Mouse (Mus musculus): Measurements from ENCODE around the gene Gpsm2. TPM values are rescaled to one million over a fixed set of nuclear protein-coding genes. Genes with fewer than 3 reads are reported as not detected.
A peak's percentile ranks its signal among the peaks of the same experiment; 100 is the strongest.

Gpsm2 gene
- polyA plus RNA-seq, 1 experiment from 2014 or later = 57.7 TPM

DNA sequence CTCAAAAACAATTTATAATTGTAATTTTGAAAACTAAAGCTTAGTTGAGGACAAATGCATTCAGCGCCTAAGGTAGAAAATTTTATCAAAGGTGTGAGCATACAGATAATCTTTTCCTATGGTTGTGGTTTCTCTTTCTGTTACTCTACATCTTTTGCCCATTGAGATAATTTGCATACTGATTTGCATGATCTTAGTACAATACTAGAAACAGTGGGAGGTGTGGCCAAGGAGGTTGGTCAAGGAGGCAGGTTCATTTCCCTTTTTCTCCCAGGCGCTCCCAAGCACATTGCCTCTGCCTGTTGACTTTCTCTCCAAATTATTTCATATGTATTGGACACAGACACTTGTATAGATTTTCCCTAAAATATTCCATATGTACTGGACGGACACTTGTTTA lies 15.7 kb upstream of the Gpsm2 start:
- H3K4me3 ChIP-seq (replicated peaks; ENCODE audit: low read length) = no peak overlapping the region

GRCm38 (mm10) chr3:108730316-108730715 lies 8.2 kb upstream of the Gpsm2 start:
- Histone ChIP-seq H3K36me3 (ENCODE audit: control insufficient read depth, insufficient read depth, low read length) (no peaks in the 10 kb centered on the region), H3K27ac (ENCODE audit: low read length) (no peak overlapping the region), H3K4me2 (ENCODE audit: low read depth, low read length) (peak overlapping the region; percentile 29; the same call in 1 of the 2 replicates), H3K4me1 (ENCODE audit: control insufficient read depth, insufficient read depth, low read length) (no peaks in the 10 kb centered on the region; the same call in 1 of the 2 replicates), H3K9me3 (replicated peaks; ENCODE audit: control insufficient read depth, low read length) (no peaks in the 10 kb centered on the region), H3K27me3 (ENCODE audit: control insufficient read depth, insufficient read depth, low read length) (no peaks in the 10 kb centered on the region), H3K4me3 (replicated peaks; ENCODE audit: low read length) (no peak overlapping the region), H3K9ac (ENCODE audit: low read length) (no peak overlapping the region)
- WGBS = 29% methylated on average over 12 of the region's 12 CpGs
- ATAC-seq (ENCODE audit: insufficient read depth, low FRiP score) = no peak; the same call in 1 of the 2 replicates

More for the DNA sequence above, 15.7 kb upstream of the Gpsm2 start:
- 77% methylated on average over 3 of the region's 3 CpGs for WGBS
- no peaks in the 10 kb centered on the region for H3K27me3 ChIP-seq (ENCODE audit: control insufficient read depth, insufficient read depth, low read length)
- no peaks in the 10 kb centered on the region for H3K4me1 ChIP-seq (ENCODE audit: control insufficient read depth, insufficient read depth, low read length)
- H3K36me3 ChIP-seq (ENCODE audit: control insufficient read depth, insufficient read depth, low read length) = no peaks in the 10 kb centered on the region
- no peak overlapping the region for H3K4me2 ChIP-seq (ENCODE audit: low read depth, low read length)
- ATAC-seq (ENCODE audit: insufficient read depth, low FRiP score) = no peak
- H3K9me3 ChIP-seq (replicated peaks; ENCODE audit: control insufficient read depth, low read length) = no peaks in the 10 kb centered on the region
- H3K9ac ChIP-seq (ENCODE audit: low read length) = no peak overlapping the region
- H3K27ac ChIP-seq (ENCODE audit: low read length) = no peak overlapping the region

DNA sequence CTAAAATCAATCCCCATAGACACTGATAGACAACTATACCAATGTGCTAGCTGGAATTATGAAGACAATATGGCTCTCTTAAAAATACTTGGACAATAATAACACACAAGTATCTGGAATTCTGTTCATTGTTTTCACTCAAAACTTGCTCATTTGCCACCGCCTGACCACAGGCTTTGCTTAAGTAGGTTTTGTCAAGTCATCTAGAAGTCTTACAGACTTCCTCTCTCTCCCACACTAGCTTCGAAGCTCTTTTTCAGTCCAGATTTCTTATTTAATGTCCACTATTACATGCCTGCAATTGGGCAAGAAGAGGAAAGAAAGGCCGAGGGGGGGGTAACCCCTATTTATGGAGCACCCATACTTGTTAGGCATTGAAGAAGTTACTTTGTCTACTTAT lies 5.7 kb upstream of the Gpsm2 start:
- H3K4me2 ChIP-seq (ENCODE audit: low read depth, low read length) = no peak overlapping the region
- H3K4me1 ChIP-seq (ENCODE audit: control insufficient read depth, insufficient read depth, low read length) = peaks cover 3% of the 10 kb centered on the region
- H3K27ac ChIP-seq (ENCODE audit: low read length) = no peak overlapping the region
- no peaks in the 10 kb centered on the region for H3K27me3 ChIP-seq (ENCODE audit: control insufficient read depth, insufficient read depth, low read length)
- no peak overlapping the region for H3K4me3 ChIP-seq (replicated peaks; ENCODE audit: low read length)
- H3K9ac ChIP-seq (ENCODE audit: low read length) = no peak overlapping the region
- WGBS = 74% methylated on average over 3 of the region's 3 CpGs
- H3K9me3 ChIP-seq (replicated peaks; ENCODE audit: control insufficient read depth, low read length) = no peaks in the 10 kb centered on the region
- no peaks in the 10 kb centered on the region for H3K36me3 ChIP-seq (ENCODE audit: control insufficient read depth, insufficient read depth, low read length)
- ATAC-seq (ENCODE audit: insufficient read depth, low FRiP score) = no peak

DNA sequence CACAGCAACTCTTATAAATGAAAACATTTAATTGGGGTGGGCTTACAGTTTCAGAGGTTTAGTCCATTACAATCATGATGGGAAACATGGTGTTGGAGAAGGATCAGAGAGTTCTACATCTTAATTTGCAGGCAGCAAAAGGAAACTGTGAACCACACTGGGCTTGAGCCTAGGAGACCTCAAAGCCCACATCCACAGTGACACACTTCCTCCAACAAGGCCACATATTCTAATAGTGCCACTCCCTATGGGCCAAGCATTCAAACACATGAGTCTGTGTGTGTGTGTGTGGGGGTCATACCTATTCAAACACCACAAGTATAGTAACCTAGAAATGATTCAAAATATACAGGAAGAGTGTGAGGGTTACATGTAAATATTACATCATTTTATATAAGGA lies 5.2 kb upstream of the Gpsm2 start:
- no peaks in the 10 kb centered on the region for H3K9me3 ChIP-seq (replicated peaks; ENCODE audit: control insufficient read depth, low read length)
- H3K4me1 ChIP-seq (ENCODE audit: control insufficient read depth, insufficient read depth, low read length) = peaks cover 3% of the 10 kb centered on the region
- no peaks in the 10 kb centered on the region for H3K27me3 ChIP-seq (ENCODE audit: control insufficient read depth, insufficient read depth, low read length)
- no peak overlapping the region for H3K9ac ChIP-seq (ENCODE audit: low read length)
- no peak overlapping the region for H3K4me3 ChIP-seq (replicated peaks; ENCODE audit: low read length)
- no peak for ATAC-seq (ENCODE audit: insufficient read depth, low FRiP score)
- H3K4me2 ChIP-seq (ENCODE audit: low read depth, low read length) = no peak overlapping the region
- no peaks in the 10 kb centered on the region for H3K36me3 ChIP-seq (ENCODE audit: control insufficient read depth, insufficient read depth, low read length)
- no peak overlapping the region for H3K27ac ChIP-seq (ENCODE audit: low read length)

DNA sequence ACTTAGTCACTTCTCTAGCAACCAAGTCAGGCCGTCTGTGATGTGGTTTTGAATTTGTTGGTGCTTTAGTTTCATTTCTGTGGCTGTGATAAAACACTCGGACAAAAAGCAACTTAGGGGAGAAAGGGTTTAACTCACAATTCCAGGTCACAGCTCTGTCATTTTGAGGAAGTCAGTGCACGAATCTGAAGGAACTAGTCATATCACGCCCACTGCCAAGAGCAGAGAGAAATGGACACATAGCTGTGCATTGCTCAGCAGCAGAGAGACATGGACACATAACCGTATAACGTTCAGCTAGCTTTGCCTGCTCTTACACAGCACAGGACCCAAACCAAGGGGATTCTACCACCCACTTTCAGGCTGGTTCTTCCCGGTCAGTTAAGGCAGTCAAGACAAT lies 4.3 kb upstream of the Gpsm2 start:
- no peaks in the 10 kb centered on the region for H3K9me3 ChIP-seq (replicated peaks; ENCODE audit: control insufficient read depth, low read length)
- H3K4me3 ChIP-seq (replicated peaks; ENCODE audit: low read length) = no peak overlapping the region
- H3K27me3 ChIP-seq (ENCODE audit: control insufficient read depth, insufficient read depth, low read length) = no peaks in the 10 kb centered on the region
- no peak overlapping the region for H3K27ac ChIP-seq (ENCODE audit: low read length)
- WGBS = 84% methylated on average over 7 of the region's 7 CpGs
- H3K4me2 ChIP-seq (ENCODE audit: low read depth, low read length) = no peak overlapping the region
- H3K4me1 ChIP-seq (ENCODE audit: control insufficient read depth, insufficient read depth, low read length) = peaks cover 3% of the 10 kb centered on the region
- no peaks in the 10 kb centered on the region for H3K36me3 ChIP-seq (ENCODE audit: control insufficient read depth, insufficient read depth, low read length)
- ATAC-seq (ENCODE audit: insufficient read depth, low FRiP score) = no peak
- H3K9ac ChIP-seq (ENCODE audit: low read length) = no peak overlapping the region

DNA sequence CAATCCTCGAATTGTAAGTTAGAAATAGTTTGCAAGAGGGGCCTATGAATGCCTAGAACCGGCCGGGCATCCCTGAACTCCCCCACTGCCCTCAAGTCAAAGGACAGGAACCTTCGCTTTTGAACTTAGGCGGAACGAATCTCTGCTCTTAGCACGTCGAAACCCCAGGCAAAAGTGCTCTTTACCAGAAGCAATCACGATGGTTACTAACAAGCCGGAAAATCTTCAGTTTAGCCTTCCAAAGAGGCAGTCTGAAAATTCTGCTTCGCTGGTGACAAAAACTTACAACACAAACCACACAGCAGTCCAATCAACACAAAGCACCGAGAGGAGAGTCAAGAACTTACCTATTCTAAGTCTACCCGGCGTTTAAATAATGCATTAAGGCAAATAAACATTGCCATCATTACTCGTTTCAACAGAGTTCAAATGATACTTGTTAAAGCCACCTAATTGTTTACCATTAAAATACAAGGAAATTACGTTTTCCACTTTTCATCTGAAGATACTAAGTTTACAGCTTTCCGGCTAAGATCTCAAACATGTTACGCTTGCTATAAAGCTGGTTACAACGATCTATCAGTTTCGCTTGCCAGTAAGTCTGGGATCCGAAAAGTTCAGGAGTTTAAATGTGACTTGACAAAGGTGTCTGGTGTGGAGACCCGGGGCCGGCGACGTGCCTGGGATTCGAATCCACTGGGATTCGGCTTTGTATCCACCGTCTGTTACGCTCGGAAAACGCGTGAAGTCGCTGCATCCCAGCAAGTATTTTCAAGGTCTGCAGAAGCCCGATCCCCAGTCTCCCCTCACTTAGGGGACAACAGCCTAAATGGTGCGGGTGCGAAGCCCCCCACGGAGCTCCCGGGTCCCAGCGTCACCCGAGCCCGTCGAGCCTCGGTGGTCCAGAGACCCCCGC lies 775 bp downstream of the Gpsm2 start:
- peak overlapping the region; percentile 92 for H3K27ac ChIP-seq (ENCODE audit: low read length)
- no peaks in the 10 kb centered on the region for H3K36me3 ChIP-seq (ENCODE audit: control insufficient read depth, insufficient read depth, low read length)
- under 1% methylated on average over 44 of the region's 44 CpGs for WGBS
- H3K4me3 ChIP-seq (replicated peaks; ENCODE audit: low read length) = peak overlapping the region; percentile 66
- H3K9me3 ChIP-seq (replicated peaks; ENCODE audit: control insufficient read depth, low read length) = no peaks in the 10 kb centered on the region
- peak overlapping the region; percentile 89 for H3K9ac ChIP-seq (ENCODE audit: low read length)
- H3K27me3 ChIP-seq (ENCODE audit: control insufficient read depth, insufficient read depth, low read length) = no peaks in the 10 kb centered on the region
- peaks cover 17% of the 10 kb centered on the region for H3K4me1 ChIP-seq (ENCODE audit: control insufficient read depth, insufficient read depth, low read length)
- no peak; the same call in 1 of the 2 replicates for ATAC-seq (ENCODE audit: insufficient read depth, low FRiP score)
- peak overlapping the region; percentile 61 for H3K4me2 ChIP-seq (ENCODE audit: low read depth, low read length)

DNA sequence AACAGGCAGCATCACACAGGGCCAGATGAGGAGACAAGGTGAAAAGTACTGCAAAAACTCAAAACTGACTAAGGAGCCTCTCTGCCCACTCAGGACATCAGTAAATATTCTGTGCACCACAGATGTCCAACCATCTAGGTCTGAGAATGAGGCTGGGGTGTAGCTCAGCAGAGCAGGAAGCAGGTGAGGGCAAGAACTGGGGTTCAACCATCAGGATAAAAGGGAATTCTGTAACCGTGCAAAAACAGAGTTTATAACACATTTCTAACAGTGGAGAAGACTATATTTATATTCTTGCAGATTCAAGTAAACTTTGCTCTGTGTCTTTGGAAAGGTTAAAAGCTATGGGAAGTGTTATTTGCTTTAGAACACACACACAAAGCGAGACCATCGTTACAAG lies 2.3 kb downstream of the Gpsm2 start:
- no peaks in the 10 kb centered on the region for H3K27me3 ChIP-seq (ENCODE audit: control insufficient read depth, insufficient read depth, low read length)
- no peak for ATAC-seq (ENCODE audit: insufficient read depth, low FRiP score)
- H3K4me2 ChIP-seq (ENCODE audit: low read depth, low read length) = peak overlapping the region; percentile 61; the same call in 1 of the 2 replicates
- no peaks in the 10 kb centered on the region for H3K9me3 ChIP-seq (replicated peaks; ENCODE audit: control insufficient read depth, low read length)
- peaks cover 17% of the 10 kb centered on the region for H3K4me1 ChIP-seq (ENCODE audit: control insufficient read depth, insufficient read depth, low read length)
- no peak overlapping the region for H3K9ac ChIP-seq (ENCODE audit: low read length)
- 51% methylated on average over 3 of the region's 3 CpGs for WGBS
- no peak overlapping the region for H3K27ac ChIP-seq (ENCODE audit: low read length)
- H3K4me3 ChIP-seq (replicated peaks; ENCODE audit: low read length) = peak overlapping the region; percentile 3; the same call in 1 of the 2 replicates
- H3K36me3 ChIP-seq (ENCODE audit: control insufficient read depth, insufficient read depth, low read length) = no peaks in the 10 kb centered on the region

DNA sequence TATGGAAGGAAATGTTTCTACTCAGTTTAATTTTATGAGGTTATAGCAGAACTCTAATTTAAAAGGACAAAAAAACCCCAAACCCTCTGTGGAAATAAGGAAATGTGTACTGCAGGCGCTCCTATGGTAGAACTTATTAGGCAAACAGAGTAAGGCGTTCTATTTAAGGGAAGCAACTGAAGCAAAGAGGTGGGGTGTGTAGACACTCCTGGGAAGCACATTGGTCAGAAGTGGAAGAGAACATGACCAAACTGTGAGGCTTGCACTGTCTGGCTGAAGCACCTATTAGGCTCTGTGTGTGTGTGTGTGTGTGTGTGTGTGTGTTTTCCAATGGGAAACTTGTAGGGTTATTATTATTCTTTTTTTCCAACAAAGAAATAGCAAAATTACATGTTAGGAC lies 2.8 kb downstream of the Gpsm2 start:
- Histone ChIP-seq H3K4me1 (ENCODE audit: control insufficient read depth, insufficient read depth, low read length) (peaks cover 17% of the 10 kb centered on the region), H3K27me3 (ENCODE audit: control insufficient read depth, insufficient read depth, low read length) (no peaks in the 10 kb centered on the region), H3K4me3 (replicated peaks; ENCODE audit: low read length) (no peak overlapping the region), H3K4me2 (ENCODE audit: low read depth, low read length) (0 out of 2 replicates have a peak overlapping the region, but pooled peaks have one; percentile 61), H3K27ac (ENCODE audit: low read length) (no peak overlapping the region), H3K9ac (ENCODE audit: low read length) (no peak overlapping the region), H3K36me3 (ENCODE audit: control insufficient read depth, insufficient read depth, low read length) (no peaks in the 10 kb centered on the region), H3K9me3 (replicated peaks; ENCODE audit: control insufficient read depth, low read length) (no peaks in the 10 kb centered on the region)
- ATAC-seq (ENCODE audit: insufficient read depth, low FRiP score) = no peak
- 63% methylated on average over 2 of the region's 2 CpGs for WGBS

- Histone ChIP-seq H3K9me3 (replicated peaks; ENCODE audit: control insufficient read depth, low read length) (no peaks in the 10 kb centered on the region), H3K4me3 (replicated peaks; ENCODE audit: low read length) (no peak overlapping the region), H3K4me1 (ENCODE audit: control insufficient read depth, insufficient read depth, low read length) (peaks cover 16% of the 10 kb centered on the region), H3K27me3 (ENCODE audit: control insufficient read depth, insufficient read depth, low read length) (no peaks in the 10 kb centered on the region), H3K27ac (ENCODE audit: low read length) (no peak overlapping the region), H3K36me3 (ENCODE audit: control insufficient read depth, insufficient read depth, low read length) (no peaks in the 10 kb centered on the region), H3K4me2 (ENCODE audit: low read depth, low read length) (no peak overlapping the region), H3K9ac (ENCODE audit: low read length) (no peak overlapping the region)
- 77% methylated on average over 3 of the region's 3 CpGs for WGBS
- no peak for ATAC-seq (ENCODE audit: insufficient read depth, low FRiP score)
These were observed 4.1 kb downstream of the Gpsm2 start for GRCm38 (mm10) chr3:108717896-108718502.

Data from stomach, embryonic 16.5 days (tissue).